Mouse (Mus musculus) heart, postnatal 0 days (tissue): Measurements from ENCODE around the gene Noc4l. TPM values are rescaled to one million over a fixed set of nuclear protein-coding genes. Genes with fewer than 3 reads are reported as not detected.

Experiments
- ATAC-seq: fragments of 200-750 bp; cut with Nextera tagmentation; 2 replicates; pipeline ENCODE4 v1.8.0; 2017; ENCODE audit warnings: low read depth, moderate number of reproducible peaks, moderate library complexity; ENCODE audit not compliant: insufficient read depth
- DNase-seq: peaks from one replicate; pipeline ENCODE4 v3.0.0-alpha.2; 2016; ENCODE audit warnings: low spot score
- H3K27ac ChIP-seq: fragments of 300-500 bp; sonication (generic); 2 replicates; pipeline ENCODE4 v1.5.1; 2014; ENCODE audit warnings: low read depth, mild to moderate bottlenecking
- H3K27me3 ChIP-seq: fragments of 300-500 bp; sonication (generic); 2 replicates; pipeline ENCODE4 v1.6.1; 2014; ENCODE audit warnings: low read length, mixed read lengths; ENCODE audit not compliant: control insufficient read depth, insufficient read depth
- H3K36me3 ChIP-seq: fragments of 300-500 bp; sonication (generic); replicated peaks from 2 replicates; pipeline ENCODE4 v1.6.1; 2014; ENCODE audit warnings: low read length, mixed read lengths; ENCODE audit not compliant: control insufficient read depth, insufficient read depth
- H3K4me1 ChIP-seq: fragments of 300-500 bp; sonication (generic); 2 replicates; pipeline ENCODE4 v1.6.1; 2014; ENCODE audit warnings: antibody characterized with exemption; ENCODE audit not compliant: control insufficient read depth, insufficient read depth
- H3K4me2 ChIP-seq: fragments of 300-500 bp; sonication (generic); 2 replicates; pipeline ENCODE4 v1.6.1; 2014; ENCODE audit warnings: low read depth, mild to moderate bottlenecking, low read length, moderate library complexity
- H3K4me3 ChIP-seq: fragments of 300-500 bp; sonication (generic); 2 replicates; pipeline ENCODE4 v1.5.1; 2014; ENCODE audit warnings: low read depth, low read length
- H3K9ac ChIP-seq: fragments of 300-500 bp; sonication (generic); replicated peaks from 2 replicates; pipeline ENCODE4 v1.6.1; 2014; ENCODE audit warnings: low read depth, low read length, mixed read lengths
- H3K9me3 ChIP-seq: fragments of 300-500 bp; sonication (generic); replicated peaks from 2 replicates; pipeline ENCODE4 v1.6.1; 2016; ENCODE audit warnings: low read length; ENCODE audit not compliant: control insufficient read depth
- CTCF ChIP-seq: IDR thresholded peaks from 2 replicates; pipeline ENCODE4 v1.5.1; 2016; ENCODE audit warnings: antibody characterized with exemption, control low read depth, low read depth
- EP300 ChIP-seq: IDR thresholded peaks from 2 replicates; pipeline ENCODE4 v1.6.1; 2016; ENCODE audit warnings: antibody characterized with exemption, low read depth
- WGBS: fragments of 180-500 bp; shearing (Covaris S2); extraction: QIAGEN DNeasy Blood & Tissue Kit; methylation state at CpG from one replicate; pipeline ENCODE4 v1.1.7; 2014; 5-methylcytosine and 5-hydroxymethylcytosine counted together
- polyA plus RNA-seq: library from polyadenylated mRNA; unstranded; fragments of >200 nt; fragmentation: Nextera tagmentation; extraction: Ambion mirVana; gene quantifications from 2 replicates; pipeline ENCODE4 v1.2.1, GENCODE M21; 2015
- total RNA-seq: library from RNA; depleted of rRNA; stranded (reverse); fragments of >200 nt; gene quantifications from 2 replicates; pipeline ENCODE4 v1.2.3, GENCODE M21; 2014; ENCODE audit warnings: low replicate concordance

Gene Noc4l
- total and polyA plus RNA-seq, 2 experiments from 2014 or later = 7.6 to 19.0 TPM

- ATAC-seq (no peak), DNase-seq (no peak)
- no peak overlapping the region for H3K4me2 ChIP-seq
- TF ChIP-seq CTCF (no peak), EP300 (no peak)
- no peak overlapping the region for H3K27ac ChIP-seq
- no peak overlapping the region for H3K9ac ChIP-seq
- no peaks in the 10 kb centered on the region for H3K27me3 ChIP-seq
- no peaks in the 10 kb centered on the region for H3K9me3 ChIP-seq
- H3K4me3 ChIP-seq = no peak overlapping the region
- WGBS = 71% methylated on average over 2 of the region's 2 CpGs
- H3K36me3 ChIP-seq = peaks cover 84% of the 10 kb centered on the region
- H3K4me1 ChIP-seq = no peaks in the 10 kb centered on the region
Observed at GRCm38 (mm10) chr5:110664041-110664440, 10.8 kb upstream of the Noc4l start.

- no peaks in the 10 kb centered on the region for H3K9me3 ChIP-seq
- TF ChIP-seq CTCF (no peak), EP300 (no peak)
- DNase-seq (no peak), ATAC-seq (no peak)
- H3K4me1 ChIP-seq = no peaks in the 10 kb centered on the region
- H3K27me3 ChIP-seq = no peaks in the 10 kb centered on the region
- no peak overlapping the region for H3K4me2 ChIP-seq
- no peak overlapping the region for H3K4me3 ChIP-seq
- H3K9ac ChIP-seq = no peak overlapping the region
- H3K27ac ChIP-seq = no peak overlapping the region
- peaks cover 81% of the 10 kb centered on the region for H3K36me3 ChIP-seq
Observed at GRCm38 (mm10) chr5:110659682-110660081, 6.5 kb upstream of the Noc4l start.

- 2% methylated on average over 36 of the region's 37 CpGs for WGBS
- Histone ChIP-seq H3K4me1 (peaks cover 11% of the 10 kb centered on the region), H3K36me3 (peaks cover 61% of the 10 kb centered on the region), H3K9ac (peak overlapping the region; percentile 84), H3K27me3 (no peaks in the 10 kb centered on the region), H3K4me3 (peak overlapping the region; percentile 99), H3K27ac (no peak overlapping the region), H3K4me2 (peak overlapping the region; percentile 98), H3K9me3 (no peaks in the 10 kb centered on the region)
- TF ChIP-seq CTCF (no peak), EP300 (no peak)
- no peak for DNase-seq
- ATAC-seq = peak; percentile 29
Observed at GRCm38 (mm10) chr5:110653686-110654085, 469 bp upstream of the Noc4l start.

GRCm38 (mm10) chr5:110646377-110646776, 6.8 kb downstream of the Noc4l start:
- TF ChIP-seq CTCF (no peak), EP300 (no peak)
- no peak overlapping the region for H3K4me2 ChIP-seq
- H3K36me3 ChIP-seq = peaks cover 47% of the 10 kb centered on the region

GRCm38 (mm10) chr5:110639459-110639858, 13.8 kb downstream of the Noc4l start:
- no peaks in the 10 kb centered on the region for H3K4me1 ChIP-seq
- DNase-seq = peak; percentile 80
- H3K4me2 ChIP-seq = peak overlapping the region; percentile 39
- TF ChIP-seq EP300 (no peak), CTCF (peak; percentile 81)
- no peaks in the 10 kb centered on the region for H3K9me3 ChIP-seq
- no peaks in the 10 kb centered on the region for H3K36me3 ChIP-seq
- no peak overlapping the region for H3K27ac ChIP-seq
- no peak overlapping the region for H3K9ac ChIP-seq
- no peak overlapping the region for H3K4me3 ChIP-seq
- H3K27me3 ChIP-seq = 0 out of 2 replicates have a peak, but pooled peaks cover 5% of the 10 kb centered on the region
- ATAC-seq = no peak
- 19% methylated on average over 12 of the region's 12 CpGs for WGBS

More at GRCm38 (mm10) chr5:110646377-110646776, 6.8 kb downstream of the Noc4l start:
- Histone ChIP-seq H3K27me3 (no peaks in the 10 kb centered on the region), H3K27ac (no peak overlapping the region), H3K4me3 (no peak overlapping the region), H3K4me1 (no peaks in the 10 kb centered on the region), H3K9ac (no peak overlapping the region), H3K9me3 (no peaks in the 10 kb centered on the region)
- DNase-seq (no peak), ATAC-seq (no peak)

GRCm38 (mm10) chr5:110638306-110639074, 14.7 kb downstream of the Noc4l start:
- DNase-seq (no peak), ATAC-seq (no peak)
- no peaks in the 10 kb centered on the region for H3K4me1 ChIP-seq
- H3K9me3 ChIP-seq = no peaks in the 10 kb centered on the region
- no peak overlapping the region for H3K27ac ChIP-seq
- no peaks in the 10 kb centered on the region for H3K36me3 ChIP-seq
- TF ChIP-seq EP300 = no peak
- H3K4me2 ChIP-seq = no peak overlapping the region
- H3K27me3 ChIP-seq = 0 out of 2 replicates have a peak, but pooled peaks cover 5% of the 10 kb centered on the region
- 72% methylated on average over 7 of the region's 7 CpGs for WGBS
- H3K9ac ChIP-seq = no peak overlapping the region
- H3K4me3 ChIP-seq = no peak overlapping the region
